Mouse (Mus musculus) left cerebral cortex, postnatal 14 days (tissue): ENCODE results near the gene Dusp12. TPM values are rescaled to one million over a fixed set of nuclear protein-coding genes. Genes with fewer than 3 reads are reported as not detected.
A peak's percentile ranks its signal among the peaks of the same experiment; 100 is the strongest.

Experiments used
- DNase-seq, 2 experiments: peaks; one replicate each; pipeline ENCODE4 v3.0.0; 2021 to 2022; ENCODE audit warnings: low spot score in 2 of 2, mixed read lengths in 1 of 2
- intact Hi-C: fragments of 180-260 bp; cut with DNase I; formaldehyde crosslinking; loops from one replicate; pipeline ENCODE4 v1.15.1; 2025
- total RNA-seq, 2 experiments: library from RNA; stranded (reverse); gene quantifications; 2 replicates each; pipeline ENCODE4 v1.2.3; 2021

The Dusp12 gene
- total RNA-seq, 2 experiments from 2014 or later: 14.3 to 15.9 TPM

GRCm38 (mm10) chr1:170866992-170867690, 18.2 kb downstream of the Dusp12 start:
- peak; percentile 40 to 63 for DNase-seq
- intact Hi-C loops: no loop called here

GRCm38 (mm10) chr1:170865406-170865805, 19.9 kb downstream of the Dusp12 start:
- intact Hi-C loops: no loop called here
- DNase-seq: no peak

- intact Hi-C loops: no loop called here
- no peak for DNase-seq
Measured at GRCm38 (mm10) chr1:170864754-170865153, 20.6 kb downstream of the Dusp12 start.

- intact Hi-C loops: no loop called here
Measured at GRCm38 (mm10) chr1:170864234-170864633, 21.1 kb downstream of the Dusp12 start.

GRCm38 (mm10) chr1:170863033-170863432, 22.3 kb downstream of the Dusp12 start:
- intact Hi-C loops: no loop called here

More at GRCm38 (mm10) chr1:170864234-170864633, 21.1 kb downstream of the Dusp12 start:
- DNase-seq: no peak

GRCm38 (mm10) chr1:170862435-170862717, 23.0 kb downstream of the Dusp12 start:
- DNase-seq: no peak
- intact Hi-C loops: no loop called here

More at GRCm38 (mm10) chr1:170863033-170863432, 22.3 kb downstream of the Dusp12 start:
- DNase-seq: no peak

GRCm38 (mm10) chr1:170861671-170862434, 23.5 kb downstream of the Dusp12 start:
- no peak for DNase-seq
- intact Hi-C loops: no loop called here

- no peak for DNase-seq
- intact Hi-C loops: no loop called here
Measured at GRCm38 (mm10) chr1:170858872-170859271, 26.5 kb downstream of the Dusp12 start.

GRCm38 (mm10) chr1:170857369-170857768, 28.0 kb downstream of the Dusp12 start:
- no peak for DNase-seq
- intact Hi-C loops: no loop called here

GRCm38 (mm10) chr1:170855056-170855760, 30.1 kb downstream of the Dusp12 start:
- no peak for DNase-seq
- intact Hi-C loops: no loop called here

- intact Hi-C loops: no loop called here
- peak in 1 of 2 experiments; percentile 35 for DNase-seq
Measured at GRCm38 (mm10) chr1:170853604-170854003, 31.7 kb downstream of the Dusp12 start.

- DNase-seq: no peak
- intact Hi-C loops: no loop called here
Measured at GRCm38 (mm10) chr1:170850637-170851624, 34.4 kb downstream of the Dusp12 start.

- no peak for DNase-seq
- intact Hi-C loops: no loop called here
Measured at GRCm38 (mm10) chr1:170850007-170850406, 35.3 kb downstream of the Dusp12 start.

- intact Hi-C loops: loop anchor here (2.0 kb wide), 1 partner anchor 207 kb away; no protein-coding TSS in a partner anchor
- no peak for DNase-seq
Measured at GRCm38 (mm10) chr1:170845448-170846307, 39.7 kb downstream of the Dusp12 start.

- DNase-seq: no peak
- intact Hi-C loops: loop anchor here (2.0 kb wide), 1 partner anchor 206 kb away; no protein-coding TSS in a partner anchor
Measured at GRCm38 (mm10) chr1:170844380-170844779, 41.0 kb downstream of the Dusp12 start.

GRCm38 (mm10) chr1:170839685-170840084, 45.7 kb downstream of the Dusp12 start:
- intact Hi-C loops: loop anchor here (2.0 to 5.0 kb wide), 2 partner anchors 207 to 547 kb away; no protein-coding TSS in a partner anchor
- DNase-seq: peak; percentile 37 to 58

GRCm38 (mm10) chr1:170834756-170835155, 50.6 kb downstream of the Dusp12 start:
- intact Hi-C loops: loop anchor here (5.0 kb wide), 1 partner anchor 542 kb away; no protein-coding TSS in a partner anchor
- no peak for DNase-seq

GRCm38 (mm10) chr1:170829781-170830180, 55.6 kb downstream of the Dusp12 start:
- DNase-seq: no peak
- intact Hi-C loops: no loop called here
